Mouse (Mus musculus): ENCODE data around the gene Lbx1. TPM values are rescaled to one million over a fixed set of nuclear protein-coding genes. Genes with fewer than 3 reads are reported as not detected.
A peak's percentile ranks its signal among the peaks of the same experiment; 100 is the strongest.

Lbx1 gene
- not detected in 2 replicates for total RNA-seq (2012; rRNA removed)
- total RNA-seq (2014; rRNA removed): not detected in 2 replicates
- not detected in 2 replicates for polyA plus RNA-seq (2012; ENCODE audit: insufficient read length, low read depth)

GRCm38 (mm10) chr19:45235766-45236362, at the start of gene Lbx1:
Lbx1 (minus strand) TSS chr19:45235812.
- H3K4me1 ChIP-seq (ENCODE audit: control insufficient read depth in 1 of 2, insufficient read depth in 2 of 2): no peaks in the 10 kb centered on the region
- in situ Hi-C loops (cut with MboI; ENCODE audit: low pct_ligation_motif_present, low pct_unique_long_range_greater_than_20kb, low sequenced_read_pairs): no loop called here
- no peak within 1 kb of the TSS; the same call in 1 of the 2 replicates for H3K4me2 ChIP-seq (ENCODE audit: insufficient read depth, low read depth, poor library complexity, severe bottlenecking)
- H3K27ac ChIP-seq (ENCODE audit: insufficient read depth, low read depth): no peak within 1 kb of the TSS
- dilution Hi-C loops (cut with MboI; ENCODE audit: extremely low pct_ligation_motif_present, extremely low pct_unique_long_range_greater_than_20kb, low sequenced_read_pairs): no loop called here
- H3K9me3 ChIP-seq (replicated peaks; ENCODE audit: low read length): peaks cover 49% of the 10 kb centered on the region
- peaks cover 33% of the 10 kb centered on the region for H3K27me3 ChIP-seq (replicated peaks)
- no peaks in the 10 kb centered on the region for H3K36me3 ChIP-seq (replicated peaks in 1 of 2; ENCODE audit: control insufficient read depth in 1 of 2, insufficient read depth in 1 of 2, low read length in 1 of 2)
- no peak within 1 kb of the TSS for H3K9ac ChIP-seq (ENCODE audit: insufficient read depth, low read depth)
- no peaks in the 10 kb centered on the region for H3K79me2 ChIP-seq (replicated peaks; ENCODE audit: control insufficient read depth, extremely low read depth, insufficient read depth, poor library complexity, severe bottlenecking)
- H3K4me3 ChIP-seq (replicated peaks in 1 of 3; ENCODE audit: low read depth in 2 of 3, low read length in 2 of 3, poor library complexity in 1 of 3): no peak within 1 kb of the TSS
- TF ChIP-seq RCOR1 (conservative IDR thresholded peaks at IDR 0.05; ENCODE audit: low read depth, low read length): no peak
- TF ChIP-seq TCF12 (IDR thresholded peaks at IDR 0.05; ENCODE audit: low read depth, low read length): no peak
- DNase-seq (ENCODE audit: extremely low read depth): no peak

- Histone ChIP-seq H3K9ac (ENCODE audit: insufficient read depth, low read depth) (no peak overlapping the region), H3K79me2 (replicated peaks; ENCODE audit: control insufficient read depth, extremely low read depth, insufficient read depth, poor library complexity, severe bottlenecking) (no peaks in the 10 kb centered on the region), H3K36me3 (replicated peaks in 1 of 2; ENCODE audit: control insufficient read depth in 1 of 2, insufficient read depth in 1 of 2, low read length in 1 of 2) (no peaks in the 10 kb centered on the region), H3K4me1 (ENCODE audit: control insufficient read depth in 1 of 2, insufficient read depth in 2 of 2) (no peaks in the 10 kb centered on the region; a peak in 1 of 4 replicates), H3K27me3 (replicated peaks) (peaks cover 2% of the 10 kb centered on the region), H3K9me3 (replicated peaks; ENCODE audit: low read length) (no peaks in the 10 kb centered on the region), H3K27ac (ENCODE audit: insufficient read depth, low read depth) (no peak overlapping the region), H3K4me3 (replicated peaks in 1 of 3; ENCODE audit: low read depth in 2 of 3, low read length in 2 of 3, poor library complexity in 1 of 3) (no peak overlapping the region), H3K4me2 (ENCODE audit: insufficient read depth, low read depth, poor library complexity, severe bottlenecking) (no peak overlapping the region)
- in situ Hi-C loops (cut with MboI; ENCODE audit: low pct_ligation_motif_present, low pct_unique_long_range_greater_than_20kb, low sequenced_read_pairs) (no loop called here), dilution Hi-C loops (cut with MboI; ENCODE audit: extremely low pct_ligation_motif_present, extremely low pct_unique_long_range_greater_than_20kb, low sequenced_read_pairs) (no loop called here)
- TF ChIP-seq SMC3 (IDR thresholded peaks at IDR 0.05; ENCODE audit: low read depth, low read length) (peak; percentile 73), MAFK (IDR thresholded peaks at IDR 0.05; ENCODE audit: insufficient replicate concordance, low read length) (no peak), CTCF (conservative IDR thresholded peaks at IDR 0.05 in 1 of 2, IDR thresholded peaks at IDR 0.05 in 1 of 2; ENCODE audit: low read depth in 2 of 2, low read length in 2 of 2) (peak; percentile 34 to 77), RAD21 (IDR thresholded peaks at IDR 0.05; ENCODE audit: low read depth, low read length) (peak; percentile 27), KAT2A (IDR thresholded peaks at IDR 0.05; ENCODE audit: insufficient replicate concordance, low read length) (no peak)
- DNase-seq (ENCODE audit: extremely low read depth): peak; percentile 34
Measured at GRCm38 (mm10) chr19:45283302-45283701, 47.7 kb upstream of the Lbx1 start.

- dilution Hi-C loops (cut with MboI; ENCODE audit: extremely low pct_ligation_motif_present, extremely low pct_unique_long_range_greater_than_20kb, low sequenced_read_pairs): no loop called here
Measured at GRCm38 (mm10) chr19:45276196-45276595, 40.6 kb upstream of the Lbx1 start.

More at GRCm38 (mm10) chr19:45276196-45276595, 40.6 kb upstream of the Lbx1 start:
- in situ Hi-C loops (cut with MboI; ENCODE audit: low pct_ligation_motif_present, low pct_unique_long_range_greater_than_20kb, low sequenced_read_pairs): no loop called here
- H3K4me2 ChIP-seq (ENCODE audit: insufficient read depth, low read depth, poor library complexity, severe bottlenecking): no peak overlapping the region
- TF ChIP-seq MXI1 (IDR thresholded peaks at IDR 0.05; ENCODE audit: low read depth, low read length): no peak
- TF ChIP-seq MEF2A (IDR thresholded peaks at IDR 0.05; ENCODE audit: borderline replicate concordance, low read depth, low read length): no peak
- no peak for TF ChIP-seq JUN (IDR thresholded peaks at IDR 0.05; ENCODE audit: insufficient read depth, low read depth, low read length)
- TF ChIP-seq UBTF (IDR thresholded peaks at IDR 0.05; ENCODE audit: low read depth, low read length): no peak
- no peak for DNase-seq (ENCODE audit: extremely low read depth)
- no peaks in the 10 kb centered on the region for H3K9me3 ChIP-seq (replicated peaks; ENCODE audit: low read length)
- no peak overlapping the region for H3K27ac ChIP-seq (ENCODE audit: insufficient read depth, low read depth)
- no peak overlapping the region for H3K4me3 ChIP-seq (replicated peaks in 1 of 3; ENCODE audit: low read depth in 2 of 3, low read length in 2 of 3, poor library complexity in 1 of 3)
- no peaks in the 10 kb centered on the region for H3K36me3 ChIP-seq (replicated peaks in 1 of 2; ENCODE audit: control insufficient read depth in 1 of 2, insufficient read depth in 1 of 2, low read length in 1 of 2)
- H3K9ac ChIP-seq (ENCODE audit: insufficient read depth, low read depth): no peak overlapping the region
- H3K4me1 ChIP-seq (ENCODE audit: control insufficient read depth in 1 of 2, insufficient read depth in 2 of 2): no peaks in the 10 kb centered on the region; a peak in 1 of 4 replicates
- H3K79me2 ChIP-seq (replicated peaks; ENCODE audit: control insufficient read depth, extremely low read depth, insufficient read depth, poor library complexity, severe bottlenecking): no peaks in the 10 kb centered on the region
- H3K27me3 ChIP-seq (replicated peaks): peaks cover 4% of the 10 kb centered on the region

Measured in CH12.LX (cell line).